Mouse (Mus musculus) embryonic facial prominence, embryonic 11.5 days (tissue): Measurements from ENCODE around the gene Ryr1. TPM values are rescaled to one million over a fixed set of nuclear protein-coding genes. Genes with fewer than 3 reads are reported as not detected.

Experiments
- ATAC-seq: fragments of 200-750 bp; cut with Nextera tagmentation; replicated peaks from 2 replicates; pipeline ENCODE4 v1.8.0; 2017; ENCODE audit warnings: low read depth; ENCODE audit not compliant: insufficient number of reproducible peaks, low FRiP score, low TSS enrichment
- DNase-seq: peaks from one replicate; pipeline ENCODE4 v3.0.0-alpha.2; 2015; ENCODE audit warnings: low spot score
- H3K27ac ChIP-seq: fragments of 300-500 bp; sonication (generic); replicated peaks from 2 replicates; pipeline ENCODE4 v1.5.1; 2014; ENCODE audit warnings: mild to moderate bottlenecking, low read depth, low read length, control low read depth
- H3K27me3 ChIP-seq: fragments of 300-500 bp; sonication (generic); 2 replicates; pipeline ENCODE4 v1.6.1; 2014; ENCODE audit warnings: mild to moderate bottlenecking, low read length, moderate library complexity, mixed read lengths; ENCODE audit not compliant: control insufficient read depth, insufficient read depth
- H3K36me3 ChIP-seq: fragments of 300-500 bp; sonication (generic); replicated peaks from 2 replicates; pipeline ENCODE4 v1.6.1; 2014; ENCODE audit warnings: low read depth, mild to moderate bottlenecking, low read length, moderate library complexity, mixed read lengths; ENCODE audit not compliant: control insufficient read depth, insufficient read depth
- H3K4me1 ChIP-seq: fragments of 300-500 bp; sonication (generic); 2 replicates; pipeline ENCODE4 v1.6.1; 2014; ENCODE audit warnings: low read length, mixed read lengths; ENCODE audit not compliant: control insufficient read depth, insufficient read depth
- H3K4me2 ChIP-seq: fragments of 300-500 bp; sonication (generic); 2 replicates; pipeline ENCODE4 v1.6.1; 2014; ENCODE audit warnings: low read depth, mild to moderate bottlenecking, control low read depth, low read length, moderate library complexity
- H3K4me3 ChIP-seq: fragments of 300-500 bp; sonication (generic); 2 replicates; pipeline ENCODE4 v1.5.1; 2014; ENCODE audit warnings: low read depth, low read length, control low read depth
- H3K9ac ChIP-seq: fragments of 300-500 bp; sonication (generic); replicated peaks from 2 replicates; pipeline ENCODE4 v1.6.1; 2014; ENCODE audit warnings: mild to moderate bottlenecking, control low read depth, low read length
- H3K9me3 ChIP-seq: fragments of 300-500 bp; sonication (generic); replicated peaks from 2 replicates; pipeline ENCODE4 v1.6.1; 2016; ENCODE audit warnings: mild to moderate bottlenecking, low read length, inconsistent platforms, mixed read lengths; ENCODE audit not compliant: control insufficient read depth
- WGBS: fragments of 180-500 bp; shearing (Covaris S2); extraction: QIAGEN DNeasy Blood & Tissue Kit; methylation state at CpG from one replicate; pipeline ENCODE4 v1.1.7; 2014; 5-methylcytosine and 5-hydroxymethylcytosine counted together
- polyA plus RNA-seq: library from polyadenylated mRNA; unstranded; fragments of >200 nt; fragmentation: Nextera tagmentation; extraction: Ambion mirVana; gene quantifications from 2 replicates; pipeline ENCODE4 v1.2.1, GENCODE M21; 2014

Gene Ryr1
- polyA plus RNA-seq, 1 experiment from 2014 or later: 0.98 TPM

DNA sequence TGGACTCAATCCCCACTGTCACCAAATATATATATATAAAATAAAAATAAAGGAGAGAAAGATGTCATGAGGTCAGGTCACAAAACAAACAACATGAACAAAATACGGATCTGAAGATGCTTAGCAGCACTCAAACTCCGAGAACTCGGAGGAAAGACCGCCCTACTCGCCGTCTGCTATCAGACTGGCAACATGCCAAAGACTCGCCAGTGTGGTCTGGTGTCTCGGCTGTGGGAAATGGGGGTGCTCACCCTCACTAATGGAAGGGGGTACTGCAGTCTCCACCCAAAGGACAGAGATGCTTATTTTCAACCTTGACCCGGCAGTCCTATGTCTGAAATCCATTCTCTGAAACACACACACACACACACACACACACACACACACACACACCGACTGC is 93.3 kb downstream of the Ryr1 start:
- ATAC-seq: no peak
- 85% methylated on average over 10 of the region's 10 CpGs for WGBS
- H3K27me3 ChIP-seq: no peaks in the 10 kb centered on the region
- no peaks in the 10 kb centered on the region for H3K4me1 ChIP-seq
- no peak for DNase-seq
- H3K36me3 ChIP-seq: no peaks in the 10 kb centered on the region
- no peak overlapping the region for H3K4me2 ChIP-seq
- no peak overlapping the region for H3K9ac ChIP-seq
- no peak overlapping the region for H3K4me3 ChIP-seq
- no peaks in the 10 kb centered on the region for H3K9me3 ChIP-seq
- H3K27ac ChIP-seq: no peak overlapping the region

DNA sequence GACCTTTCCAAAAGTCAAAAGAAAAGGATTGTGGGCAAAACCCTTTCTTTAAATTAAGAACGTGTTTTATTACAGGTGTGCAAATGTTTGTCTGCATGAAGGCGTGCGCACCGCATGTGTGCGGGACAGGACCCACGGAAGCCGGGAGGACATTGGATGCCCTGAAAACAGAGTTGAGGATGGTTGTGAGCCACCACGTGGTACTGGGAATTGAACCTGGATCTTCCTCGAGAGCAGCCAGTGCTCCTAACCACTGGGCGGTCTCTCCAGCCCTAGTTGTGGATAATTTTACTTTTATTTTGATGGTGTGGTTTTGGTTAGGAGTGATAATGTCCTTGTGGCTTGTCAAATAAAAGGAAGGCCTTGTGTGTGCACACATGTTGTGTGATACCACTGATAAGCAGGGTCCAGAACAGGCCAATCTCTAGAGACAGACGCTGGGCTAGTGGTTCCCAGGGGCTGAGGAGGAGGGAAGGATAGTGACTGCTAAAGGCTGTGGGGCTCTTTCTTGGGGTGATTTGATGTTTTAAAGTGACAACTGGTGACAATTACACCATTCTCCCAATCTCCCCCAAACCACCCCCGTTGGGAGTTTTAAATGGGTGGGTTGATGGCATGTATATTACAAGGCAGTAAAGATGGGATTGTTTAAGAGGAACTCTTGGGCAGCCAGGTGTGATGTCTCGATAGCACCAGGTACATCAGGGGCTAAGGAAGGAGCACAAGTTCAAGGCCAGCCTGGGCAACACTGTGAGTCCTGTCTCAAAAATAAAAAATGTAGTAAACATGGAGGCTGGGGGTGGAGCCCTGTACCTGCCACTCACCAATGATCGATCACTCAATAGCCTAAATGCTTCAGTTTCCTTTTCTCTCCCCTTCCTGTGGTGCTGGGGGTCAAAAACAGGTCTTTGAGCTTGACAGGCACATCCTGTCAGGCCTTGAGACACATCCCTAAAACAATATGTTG is 95.0 kb downstream of the Ryr1 start:
- no peaks in the 10 kb centered on the region for H3K4me1 ChIP-seq
- DNase-seq (no peak), ATAC-seq (no peak)
- no peak overlapping the region for H3K9ac ChIP-seq
- H3K4me2 ChIP-seq: no peak overlapping the region
- H3K27me3 ChIP-seq: no peaks in the 10 kb centered on the region
- H3K9me3 ChIP-seq: no peaks in the 10 kb centered on the region
- 88% methylated on average over 14 of the region's 14 CpGs for WGBS
- H3K27ac ChIP-seq: no peak overlapping the region
- H3K4me3 ChIP-seq: no peak overlapping the region
- no peaks in the 10 kb centered on the region for H3K36me3 ChIP-seq

- Histone ChIP-seq H3K4me3 (no peak overlapping the region), H3K27ac (no peak overlapping the region), H3K36me3 (no peaks in the 10 kb centered on the region), H3K9me3 (no peaks in the 10 kb centered on the region), H3K4me2 (no peak overlapping the region), H3K27me3 (no peaks in the 10 kb centered on the region), H3K4me1 (no peaks in the 10 kb centered on the region), H3K9ac (no peak overlapping the region)
- WGBS: 81% methylated on average over 6 of the region's 6 CpGs
- no peak for ATAC-seq
- DNase-seq: no peak
Observed at GRCm38 (mm10) chr7:29028761-29029160, 96.2 kb downstream of the Ryr1 start.

DNA sequence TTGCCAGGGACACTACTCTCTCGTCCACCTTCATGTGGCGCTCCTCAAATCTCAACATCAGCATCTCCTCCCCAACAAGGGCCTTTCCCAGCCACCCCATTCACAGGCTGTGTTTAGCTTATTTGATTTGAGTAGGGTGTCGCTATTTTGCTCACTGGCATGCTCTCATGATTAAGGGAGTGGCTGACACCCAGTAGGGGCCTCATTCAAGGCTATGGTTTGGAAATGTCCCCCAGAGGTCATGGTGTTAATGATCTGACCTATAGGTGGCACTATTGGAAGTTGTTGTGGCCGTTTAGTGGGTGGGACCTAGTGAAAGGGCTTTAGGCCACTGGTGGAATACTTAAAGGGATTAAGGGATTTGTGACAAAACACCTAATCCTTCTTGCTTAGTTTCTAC is 98.2 kb downstream of the Ryr1 start:
- Histone ChIP-seq H3K27ac (no peak overlapping the region), H3K27me3 (no peaks in the 10 kb centered on the region), H3K4me3 (no peak overlapping the region), H3K9me3 (no peaks in the 10 kb centered on the region), H3K4me2 (no peak overlapping the region), H3K9ac (no peak overlapping the region), H3K36me3 (no peaks in the 10 kb centered on the region), H3K4me1 (no peaks in the 10 kb centered on the region)
- DNase-seq (no peak), ATAC-seq (no peak)
- 76% methylated on average over 4 of the region's 4 CpGs for WGBS

DNA sequence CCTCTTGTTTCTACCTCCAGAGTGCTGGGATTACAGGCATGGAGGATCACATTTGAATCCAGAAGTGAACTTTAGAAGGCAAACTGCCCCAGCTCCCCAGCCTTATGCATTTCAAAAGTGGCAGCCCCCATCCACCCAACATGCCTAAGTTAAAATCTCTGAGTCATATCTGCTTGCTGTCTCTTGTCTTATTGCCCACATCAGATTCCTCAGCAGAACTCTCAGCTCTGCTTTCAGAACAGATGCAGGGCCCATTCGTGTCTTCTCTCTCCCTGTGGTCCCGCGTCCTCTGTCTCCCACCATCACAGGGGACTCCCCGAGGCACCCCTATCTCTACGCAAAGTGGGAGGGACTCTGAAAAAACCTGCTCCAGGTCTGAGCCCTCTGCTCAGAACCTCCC is 98.8 kb downstream of the Ryr1 start:
- DNase-seq (no peak), ATAC-seq (no peak)
- H3K4me2 ChIP-seq: no peak overlapping the region
- no peaks in the 10 kb centered on the region for H3K4me1 ChIP-seq
- WGBS: 88% methylated on average over 5 of the region's 5 CpGs
- no peaks in the 10 kb centered on the region for H3K27me3 ChIP-seq
- no peak overlapping the region for H3K9ac ChIP-seq
- no peak overlapping the region for H3K27ac ChIP-seq
- no peaks in the 10 kb centered on the region for H3K9me3 ChIP-seq
- H3K4me3 ChIP-seq: no peak overlapping the region
- H3K36me3 ChIP-seq: no peaks in the 10 kb centered on the region

DNA sequence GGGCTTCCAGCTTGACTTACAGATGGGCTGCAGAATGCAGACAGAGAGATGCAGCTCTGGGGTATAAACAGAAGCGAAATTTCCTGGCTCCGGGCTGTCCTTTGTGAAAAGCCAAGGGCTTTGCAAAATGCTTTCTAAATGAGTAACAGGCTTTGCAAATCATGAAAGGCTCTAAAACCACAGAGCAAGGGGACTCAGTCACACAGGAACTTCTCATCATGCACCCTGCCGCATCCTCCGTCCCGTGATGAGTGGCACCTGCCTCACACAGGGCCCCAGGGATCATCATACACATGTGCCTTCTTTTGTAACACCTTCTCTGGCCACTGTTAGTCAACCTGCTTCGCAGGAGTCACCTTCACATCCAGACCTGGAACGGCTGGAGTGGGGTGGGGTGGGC is 99.4 kb downstream of the Ryr1 start:
- Histone ChIP-seq H3K4me2 (no peak overlapping the region), H3K9me3 (no peaks in the 10 kb centered on the region), H3K27ac (no peak overlapping the region), H3K4me3 (no peak overlapping the region), H3K27me3 (peaks cover 3% of the 10 kb centered on the region; the same call in 1 of the 2 replicates), H3K9ac (no peak overlapping the region), H3K4me1 (no peaks in the 10 kb centered on the region), H3K36me3 (no peaks in the 10 kb centered on the region)
- no peak for DNase-seq
- ATAC-seq: no peak
- 71% methylated on average over 7 of the region's 7 CpGs for WGBS

GRCm38 (mm10) chr7:29023514-29023913 is 101.5 kb downstream of the Ryr1 start:
- Histone ChIP-seq H3K27ac (no peak overlapping the region), H3K9me3 (no peaks in the 10 kb centered on the region), H3K36me3 (no peaks in the 10 kb centered on the region), H3K4me3 (no peak overlapping the region), H3K9ac (no peak overlapping the region), H3K27me3 (peaks cover 23% of the 10 kb centered on the region), H3K4me1 (peaks cover 5% of the 10 kb centered on the region), H3K4me2 (no peak overlapping the region)
- ATAC-seq (no peak), DNase-seq (no peak)
- WGBS: 85% methylated on average over 8 of the region's 8 CpGs

DNA sequence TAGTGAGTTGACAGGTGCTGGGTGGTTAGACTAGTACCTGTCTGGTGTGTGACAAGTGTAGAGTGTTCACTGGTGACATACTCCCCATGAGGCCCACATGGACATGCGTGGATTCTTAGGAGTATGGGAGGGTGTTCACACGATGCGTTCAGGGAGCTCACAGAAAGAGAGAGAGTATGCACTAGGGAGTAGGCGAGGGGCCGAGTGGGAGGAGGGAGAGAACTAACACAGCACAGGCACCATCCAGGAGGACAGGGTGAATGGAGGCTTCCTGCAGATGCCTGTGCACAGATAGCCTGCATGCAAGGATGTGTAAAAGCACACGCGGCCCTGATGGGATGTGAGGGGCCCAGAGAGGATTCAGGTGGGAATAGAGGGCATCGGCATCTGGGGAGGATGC is 102.5 kb downstream of the Ryr1 start:
- H3K27ac ChIP-seq: no peak overlapping the region
- no peak overlapping the region for H3K4me3 ChIP-seq
- no peaks in the 10 kb centered on the region for H3K9me3 ChIP-seq
- H3K9ac ChIP-seq: no peak overlapping the region
- H3K27me3 ChIP-seq: peaks cover 25% of the 10 kb centered on the region
- DNase-seq (no peak), ATAC-seq (no peak)
- peaks cover 5% of the 10 kb centered on the region for H3K4me1 ChIP-seq
- H3K36me3 ChIP-seq: no peaks in the 10 kb centered on the region
- H3K4me2 ChIP-seq: no peak overlapping the region
- 88% methylated on average over 8 of the region's 8 CpGs for WGBS
